Mouse (Mus musculus) CH12.LX (cell line): ENCODE results near the gene Rfx7. TPM values are rescaled to one million over a fixed set of nuclear protein-coding genes. Genes with fewer than 3 reads are reported as not detected.
A peak's percentile ranks its signal among the peaks of the same experiment; 100 is the strongest.

ENCODE experiments used
- DNase-seq: peaks from one replicate; pipeline ENCODE4 v3.0.0-alpha.2; 2013; ENCODE audit errors: extremely low read depth
- H3K27ac ChIP-seq: 2 replicates; pipeline ENCODE4 v1.5.1; 2012; ENCODE audit warnings: low read depth, mild to moderate bottlenecking, control low read depth, moderate library complexity; ENCODE audit not compliant: insufficient read depth
- H3K27me3 ChIP-seq: replicated peaks from 2 replicates; pipeline ENCODE3; 2012; ENCODE audit warnings: inconsistent platforms
- H3K36me3 ChIP-seq, 2 experiments: replicated peaks in 1 of 2; 2 replicates each; pipeline versions ENCODE3 to v1.6.1; 2012; ENCODE audit warnings: inconsistent platforms in 1 of 2, low read length in 1 of 2, mild to moderate bottlenecking in 1 of 2, mixed read lengths in 1 of 2, moderate library complexity in 1 of 2; ENCODE audit not compliant: control insufficient read depth in 1 of 2, insufficient read depth in 1 of 2
- H3K4me1 ChIP-seq, 2 experiments: 2 replicates each; pipeline ENCODE4 v1.6.1; 2012; ENCODE audit warnings: inconsistent platforms in 1 of 2, moderate library complexity in 1 of 2; ENCODE audit not compliant: insufficient read depth in 2 of 2, control insufficient read depth in 1 of 2
- H3K4me2 ChIP-seq: 2 replicates; pipeline ENCODE4 v1.6.1; 2012; ENCODE audit warnings: low read depth, mild to moderate bottlenecking, control low read depth; ENCODE audit not compliant: poor library complexity, insufficient read depth, severe bottlenecking
- H3K4me3 ChIP-seq, 3 experiments: fragments of 150-350 bp in 1 of 3; sonication (generic) in 1 of 3; replicated peaks in 1 of 3; 2 replicates each; pipeline versions ENCODE3 to v1.5.1; 2011 to 2012; ENCODE audit warnings: low read depth in 2 of 3, low read length in 2 of 3, mild to moderate bottlenecking in 2 of 3, moderate library complexity in 2 of 3, control low read depth in 1 of 3, improper control_type of control experiment in 1 of 3, inconsistent platforms in 1 of 3, mixed read lengths in 1 of 3; ENCODE audit not compliant: poor library complexity in 1 of 3
- H3K79me2 ChIP-seq: replicated peaks from 2 replicates; pipeline ENCODE4 v1.6.1; 2012; ENCODE audit warnings: mild to moderate bottlenecking, moderate library complexity; ENCODE audit not compliant: control insufficient read depth, poor library complexity, insufficient read depth, severe bottlenecking; ENCODE audit errors: extremely low read depth
- H3K9ac ChIP-seq: 2 replicates; pipeline ENCODE4 v1.6.1; 2012; ENCODE audit warnings: low read depth, mild to moderate bottlenecking, control low read depth, moderate library complexity; ENCODE audit not compliant: insufficient read depth
- H3K9me3 ChIP-seq: replicated peaks from 2 replicates; pipeline ENCODE3; 2012; ENCODE audit warnings: low read length, inconsistent platforms, mixed read lengths
- BHLHE40 ChIP-seq: IDR thresholded peaks from 2 replicates; pipeline ENCODE4 v1.6.1; 2011; ENCODE audit warnings: mild to moderate bottlenecking, low read depth, low read length, improper control_type of control experiment
- CHD1 ChIP-seq: IDR thresholded peaks from 2 replicates; pipeline ENCODE4 v1.6.1; 2012; ENCODE audit warnings: low read depth, low read length, improper control_type of control experiment, inconsistent platforms
- CHD2 ChIP-seq: IDR thresholded peaks from 2 replicates; pipeline ENCODE4 v1.6.1; 2011; ENCODE audit warnings: low read length, improper control_type of control experiment
- CTCF ChIP-seq, 2 experiments: IDR thresholded peaks in 1 of 2; conservative IDR thresholded peaks in 1 of 2; 2 replicates each; pipeline ENCODE4 v1.5.1; 2011 to 2012; ENCODE audit warnings: low read depth in 2 of 2, low read length in 2 of 2, improper control_type of control experiment in 1 of 2, inconsistent platforms in 1 of 2, mild to moderate bottlenecking in 1 of 2, moderate library complexity in 1 of 2
- ELF1 ChIP-seq: IDR thresholded peaks from 2 replicates; pipeline ENCODE4 v1.6.1; 2014; ENCODE audit warnings: low read depth, mild to moderate bottlenecking, inconsistent platforms, low read length, improper control_type of control experiment
- EP300 ChIP-seq: IDR thresholded peaks from 2 replicates; pipeline ENCODE4 v1.6.1; 2011; ENCODE audit warnings: low read length, improper control_type of control experiment
- ETS1 ChIP-seq: conservative IDR thresholded peaks from 2 replicates; pipeline ENCODE4 v1.6.1; 2012; ENCODE audit warnings: low read depth, mild to moderate bottlenecking, inconsistent platforms, low read length, improper control_type of control experiment, moderate library complexity
- GABPA ChIP-seq: IDR thresholded peaks from 2 replicates; pipeline ENCODE4 v1.6.1; 2012; ENCODE audit warnings: low read depth, low read length, improper control_type of control experiment, inconsistent platforms; ENCODE audit not compliant: insufficient replicate concordance
- HCFC1 ChIP-seq: IDR thresholded peaks from 2 replicates; pipeline ENCODE4 v1.6.1; 2012; ENCODE audit warnings: low read depth, mild to moderate bottlenecking, inconsistent platforms, low read length, improper control_type of control experiment
- IRF4 ChIP-seq: IDR thresholded peaks from 2 replicates; pipeline ENCODE4 v1.6.1; 2014; ENCODE audit warnings: low read depth, mild to moderate bottlenecking, inconsistent platforms, low read length, improper control_type of control experiment
- JUN ChIP-seq: IDR thresholded peaks from 2 replicates; pipeline ENCODE4 v1.6.1; 2011; ENCODE audit warnings: low read depth, mild to moderate bottlenecking, low read length, improper control_type of control experiment, moderate library complexity; ENCODE audit not compliant: insufficient read depth
- JUND ChIP-seq: conservative IDR thresholded peaks from 2 replicates; pipeline ENCODE4 v1.6.1; 2011; ENCODE audit warnings: low read depth, low read length, improper control_type of control experiment
- MAFK ChIP-seq: IDR thresholded peaks from 2 replicates; pipeline ENCODE4 v1.6.1; 2011; ENCODE audit warnings: low read length, improper control_type of control experiment; ENCODE audit not compliant: insufficient replicate concordance
- MAX ChIP-seq: IDR thresholded peaks from 2 replicates; pipeline ENCODE4 v1.6.1; 2011; ENCODE audit warnings: low read length, improper control_type of control experiment
- MAZ ChIP-seq: IDR thresholded peaks from 2 replicates; pipeline ENCODE4 v1.6.1; 2012; ENCODE audit warnings: low read depth, mild to moderate bottlenecking, inconsistent platforms, low read length, improper control_type of control experiment, moderate library complexity
- MEF2A ChIP-seq: IDR thresholded peaks from 2 replicates; pipeline ENCODE4 v1.6.1; 2014; ENCODE audit warnings: low read depth, mild to moderate bottlenecking, inconsistent platforms, low read length, improper control_type of control experiment, borderline replicate concordance
- MYC ChIP-seq: IDR thresholded peaks from 2 replicates; pipeline ENCODE4 v1.6.1; 2011; ENCODE audit warnings: low read depth, mild to moderate bottlenecking, improper control_type of control experiment, low read length
- NELFE ChIP-seq: IDR thresholded peaks from 2 replicates; pipeline ENCODE4 v1.6.1; 2011; ENCODE audit warnings: low read depth, low read length, improper control_type of control experiment
- NRF1 ChIP-seq: IDR thresholded peaks from 2 replicates; pipeline ENCODE4 v1.6.1; 2014; ENCODE audit warnings: low read depth, mild to moderate bottlenecking, inconsistent platforms, low read length, improper control_type of control experiment, moderate library complexity
- PAX5 ChIP-seq: IDR thresholded peaks from 2 replicates; pipeline ENCODE4 v1.6.1; 2012; ENCODE audit warnings: low read length, inconsistent platforms, mixed read lengths
- POLR2A ChIP-seq: IDR thresholded peaks from 2 replicates; pipeline ENCODE4 v1.6.1; 2011; ENCODE audit warnings: low read depth, mild to moderate bottlenecking, improper control_type of control experiment, low read length
- RAD21 ChIP-seq: IDR thresholded peaks from 2 replicates; pipeline ENCODE4 v1.6.1; 2011; ENCODE audit warnings: low read depth, mild to moderate bottlenecking, low read length, improper control_type of control experiment, moderate library complexity
- RCOR1 ChIP-seq: conservative IDR thresholded peaks from 2 replicates; pipeline ENCODE4 v1.6.1; 2012; ENCODE audit warnings: low read depth, mild to moderate bottlenecking, inconsistent platforms, low read length, improper control_type of control experiment
- SIN3A ChIP-seq: IDR thresholded peaks from 2 replicates; pipeline ENCODE4 v1.6.1; 2012; ENCODE audit warnings: low read length, improper control_type of control experiment, inconsistent platforms
- SMC3 ChIP-seq: IDR thresholded peaks from 2 replicates; pipeline ENCODE4 v1.6.1; 2011; ENCODE audit warnings: low read depth, low read length, improper control_type of control experiment
- UBTF ChIP-seq: IDR thresholded peaks from 2 replicates; pipeline ENCODE4 v1.6.1; 2012; ENCODE audit warnings: low read depth, mild to moderate bottlenecking, inconsistent platforms, low read length, improper control_type of control experiment, moderate library complexity
- USF1 ChIP-seq: IDR thresholded peaks from 2 replicates; pipeline ENCODE4 v1.6.1; 2014; ENCODE audit warnings: low read depth, mild to moderate bottlenecking, inconsistent platforms, low read length, improper control_type of control experiment
- USF2 ChIP-seq: conservative IDR thresholded peaks from 2 replicates; pipeline ENCODE4 v1.6.1; 2011; ENCODE audit warnings: low read depth, low read length, improper control_type of control experiment
- ZC3H11A ChIP-seq: IDR thresholded peaks from 2 replicates; pipeline ENCODE4 v1.6.1; 2012; ENCODE audit warnings: low read depth, mild to moderate bottlenecking, inconsistent platforms, low read length, improper control_type of control experiment
- ZKSCAN1 ChIP-seq: IDR thresholded peaks from 2 replicates; pipeline ENCODE4 v1.6.1; 2012; ENCODE audit warnings: low read depth, inconsistent platforms, low read length, improper control_type of control experiment, borderline replicate concordance
- ZNF384 ChIP-seq: IDR thresholded peaks from 2 replicates; pipeline ENCODE4 v1.6.1; 2012; ENCODE audit warnings: low read depth, low read length, improper control_type of control experiment, inconsistent platforms
- dilution Hi-C: fragments of 300-500 bp; cut with MboI; formaldehyde crosslinking; loops from 2 replicates; pipeline ENCODE4 v1.14.3; 2020; ENCODE audit warnings: low sequenced_read_pairs; ENCODE audit not compliant: extremely low pct_unique_long_range_greater_than_20kb, extremely low pct_ligation_motif_present
- in situ Hi-C: fragments of 300-500 bp; cut with MboI; formaldehyde crosslinking; loops from 3 replicates; pipeline ENCODE4 v1.14.3; 2019; ENCODE audit warnings: low sequenced_read_pairs, low pct_ligation_motif_present, low pct_unique_long_range_greater_than_20kb, mixed read lengths
- polyA plus RNA-seq: library from polyadenylated mRNA; unstranded; fragments of >175 nt; gene quantifications from 2 replicates; pipeline ENCODE4 v1.2.1, GENCODE M21; 2012; ENCODE audit warnings: low read depth; ENCODE audit not compliant: insufficient read length
- total RNA-seq, 2 experiments: library from RNA; depleted of rRNA; stranded (reverse); fragments of 300-350 nt in 1 of 2; fragments of >200 nt in 1 of 2; gene quantifications; 2 replicates each; pipeline ENCODE4 v1.2.3; 2012 to 2014

Gene Rfx7
- total and polyA plus RNA-seq, 3 experiments, result 18.4 to 49.9 (median 27.3) TPM

GRCm38 (mm10) chr9:72590861-72591260 lies 58.8 kb downstream of the Rfx7 start:
- peaks cover 6% of the 10 kb centered on the region for H3K9me3 ChIP-seq
- in situ Hi-C loops, result no loop called here
- dilution Hi-C loops, result no loop called here

GRCm38 (mm10) chr9:72592016-72592415 lies 60.0 kb downstream of the Rfx7 start:
- peak; percentile 54 for DNase-seq
- Histone ChIP-seq H3K9ac (no peak overlapping the region), H3K27ac (no peak overlapping the region), H3K79me2 (0 out of 2 replicates have a peak, but pooled peaks cover 5% of the 10 kb centered on the region), H3K36me3 (peaks cover 7 to 31% of the 10 kb centered on the region in 2 experiments), H3K4me1 (peaks cover 2 to 39% of the 10 kb centered on the region in 2 experiments; a peak in 3 of 4 replicates), H3K4me2 (no peak overlapping the region), H3K27me3 (no peaks in the 10 kb centered on the region), H3K9me3 (peaks cover 6% of the 10 kb centered on the region), H3K4me3 (no peak overlapping the region)
- TF ChIP-seq JUND, result no peak
- peak; percentile 32; the same call in 1 of the 2 replicates for TF ChIP-seq EP300
- TF ChIP-seq UBTF, result no peak
- no peak for TF ChIP-seq PAX5
- no peak for TF ChIP-seq MEF2A
- TF ChIP-seq CTCF (conservative IDR thresholded peaks at IDR 0.05 in 1 of 2, IDR thresholded peaks at IDR 0.05 in 1 of 2; ENCODE audit: low read depth in 2 of 2, low read length in 2 of 2), result no peak
- no peak for TF ChIP-seq POLR2A
- no peak for TF ChIP-seq IRF4
- no peak for TF ChIP-seq SIN3A
- no peak for TF ChIP-seq ZKSCAN1
- no peak for TF ChIP-seq HCFC1
- TF ChIP-seq USF2, result no peak
- no peak for TF ChIP-seq MAX
- no peak for TF ChIP-seq ZNF384
- TF ChIP-seq NRF1, result no peak
- TF ChIP-seq USF1, result no peak
- TF ChIP-seq CHD1, result no peak
- 0 out of 2 replicates have a peak, but pooled peaks have one; percentile 16 for TF ChIP-seq BHLHE40
- no peak for TF ChIP-seq JUN
- 0 out of 2 replicates have a peak, but pooled peaks have one; percentile 22 for TF ChIP-seq MAFK
- TF ChIP-seq RCOR1, result no peak
- TF ChIP-seq ELF1, result no peak
- no peak for TF ChIP-seq MYC
- no peak for TF ChIP-seq NELFE
- TF ChIP-seq MAZ, result no peak
- TF ChIP-seq SMC3, result no peak
- TF ChIP-seq CHD2, result no peak
- in situ Hi-C loops, result no loop called here
- dilution Hi-C loops, result no loop called here

More at GRCm38 (mm10) chr9:72590861-72591260, 58.8 kb downstream of the Rfx7 start:
- Histone ChIP-seq H3K4me3 (no peak overlapping the region), H3K4me1 (peaks cover 2 to 39% of the 10 kb centered on the region in 2 experiments; a peak in 3 of 4 replicates), H3K9ac (no peak overlapping the region), H3K27ac (no peak overlapping the region), H3K27me3 (no peaks in the 10 kb centered on the region), H3K4me2 (no peak overlapping the region), H3K79me2 (0 out of 2 replicates have a peak, but pooled peaks cover 5% of the 10 kb centered on the region), H3K36me3 (peaks cover 7 to 30% of the 10 kb centered on the region in 2 experiments)
- no peak for TF ChIP-seq RCOR1
- TF ChIP-seq ELF1, result no peak
- TF ChIP-seq ZKSCAN1, result no peak
- no peak for TF ChIP-seq MEF2A
- no peak for TF ChIP-seq NRF1
- no peak for TF ChIP-seq CHD1
- TF ChIP-seq RAD21, result no peak
- TF ChIP-seq POLR2A, result no peak
- no peak for TF ChIP-seq CHD2
- TF ChIP-seq HCFC1, result no peak
- TF ChIP-seq NELFE, result no peak
- TF ChIP-seq JUN, result no peak
- no peak for TF ChIP-seq GABPA
- TF ChIP-seq ZC3H11A, result no peak
- TF ChIP-seq SMC3, result no peak
- no peak for TF ChIP-seq CTCF (conservative IDR thresholded peaks at IDR 0.05 in 1 of 2, IDR thresholded peaks at IDR 0.05 in 1 of 2; ENCODE audit: low read depth in 2 of 2, low read length in 2 of 2)
- no peak for TF ChIP-seq ETS1
- no peak for TF ChIP-seq MYC
- DNase-seq, result peak; percentile 64
